Mouse (Mus musculus): ENCODE measurements around the gene Prepl.

Gene Prepl

DNA sequence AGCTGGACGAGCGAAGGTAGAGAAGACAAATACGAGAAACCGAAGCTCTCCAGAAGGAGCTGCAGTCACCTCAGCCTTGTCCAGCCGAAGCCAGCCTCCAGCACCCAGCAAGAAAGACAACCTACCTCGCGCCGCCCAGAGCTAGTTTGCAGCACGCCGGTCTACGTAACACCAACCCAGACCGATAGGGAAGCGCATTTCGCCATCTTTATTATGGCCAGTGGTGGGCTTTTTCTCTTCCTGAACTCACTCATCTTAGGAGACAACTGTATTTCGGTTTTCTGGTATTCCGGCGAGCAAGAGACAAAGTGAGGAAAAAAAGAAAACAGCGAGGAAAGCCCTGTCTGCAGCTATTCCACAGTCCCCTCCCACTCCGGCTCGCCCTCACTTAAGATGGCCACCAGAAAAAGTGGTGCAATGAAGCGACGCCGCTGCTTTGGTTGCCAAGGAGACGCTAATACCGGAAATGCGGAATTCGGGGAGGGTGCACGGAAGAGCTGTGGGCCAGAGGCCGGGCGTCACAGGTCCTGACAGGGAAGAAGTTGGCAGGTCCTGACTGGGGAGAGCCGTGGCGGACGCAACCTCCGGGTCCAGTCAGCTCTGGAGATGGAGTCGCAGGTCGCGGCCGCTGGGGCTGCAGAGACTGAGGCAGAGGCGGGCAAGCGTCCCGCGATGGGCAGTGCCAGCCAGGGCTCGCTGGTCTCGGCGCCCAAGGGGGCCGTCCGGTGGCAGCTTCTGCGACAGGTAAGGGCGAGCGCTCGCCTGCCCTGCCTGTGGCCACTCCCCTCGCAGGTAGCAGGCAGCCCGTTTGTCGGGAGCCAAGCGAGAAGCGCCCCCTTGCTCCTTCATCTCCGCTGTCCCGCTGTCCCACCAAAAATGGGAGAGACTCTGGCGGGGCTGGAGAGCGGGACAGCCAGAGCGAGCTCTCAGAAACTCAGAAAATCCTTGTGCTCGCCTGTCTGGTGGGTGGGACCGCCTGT is at the start of gene Prepl, which contains the start of gene Camkmt:
Gene Prepl (minus strand): TSS at position 122 of the 980 bp plus-strand sequence.
Gene Camkmt (plus strand): TSS at position 433 of the 980 bp plus-strand sequence.
- peak; percentile 98 for DNase-seq (ENCODE audit: low read depth, low spot score)

DNA sequence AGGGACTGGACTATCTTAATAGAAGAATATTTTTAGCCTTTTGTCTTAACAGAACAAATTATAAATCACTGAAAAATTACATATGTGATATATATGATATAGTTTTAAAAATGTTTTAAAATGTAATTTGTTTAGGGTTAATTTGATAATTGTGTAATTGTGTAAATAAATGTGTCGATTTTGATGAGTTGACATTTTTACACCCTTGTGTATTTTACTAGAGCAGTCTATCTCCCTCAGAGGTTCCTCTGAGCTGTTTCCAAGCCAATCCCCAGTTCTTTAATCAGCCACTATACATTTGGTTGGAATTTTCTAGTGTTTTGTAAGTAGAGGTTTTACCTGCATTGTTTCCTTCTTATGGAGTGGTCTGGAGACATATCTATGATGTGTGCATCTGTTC is 48.4 kb upstream of the Prepl start:
- DNase-seq (ENCODE audit: low read depth, low spot score): no peak

DNA sequence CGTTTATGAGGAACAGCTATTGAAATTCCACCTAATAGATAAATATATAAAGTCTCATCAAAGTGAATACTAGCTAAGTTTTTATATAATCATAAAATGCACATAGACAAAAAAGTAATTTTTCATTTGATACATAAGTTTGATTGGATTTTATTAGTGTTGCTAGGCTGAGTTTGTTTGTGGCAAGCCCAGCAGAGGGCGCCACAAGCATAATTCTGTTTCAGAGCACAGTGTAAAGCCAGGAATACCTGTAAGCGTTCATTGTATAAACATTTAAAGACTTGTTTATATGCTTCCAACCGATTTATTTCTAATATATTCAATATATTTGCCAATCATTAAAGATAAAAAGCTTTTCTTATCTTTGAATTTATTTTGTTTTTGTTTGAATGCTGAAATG is 26.6 kb upstream of the Prepl start:
- DNase-seq (ENCODE audit: low read depth, low spot score): peak; percentile 71

DNA sequence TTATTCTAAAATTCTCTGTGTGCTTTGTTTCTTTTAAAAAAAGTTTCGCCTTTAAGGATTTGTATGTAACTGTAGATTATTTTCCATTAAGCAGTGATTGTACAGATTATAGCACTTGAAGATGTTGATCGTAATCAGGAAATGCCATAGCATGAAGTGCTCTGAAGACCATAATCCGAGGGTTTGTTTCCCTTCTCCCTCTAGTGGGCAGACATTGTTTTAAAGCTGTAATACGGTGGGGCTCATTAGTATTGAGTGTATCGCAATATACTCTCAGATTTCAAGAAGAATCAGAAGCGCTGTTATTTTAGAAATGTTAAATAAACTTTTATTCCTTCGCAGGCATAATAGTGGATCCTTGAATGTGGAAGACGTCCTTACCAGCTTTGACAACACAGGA is 23.4 kb upstream of the Prepl start:
- DNase-seq (ENCODE audit: low read depth, low spot score): no peak

GRCm38 (mm10) chr17:85110640-85111039 is 20.6 kb upstream of the Prepl start:
- no peak for DNase-seq (ENCODE audit: low read depth, low spot score)

DNA sequence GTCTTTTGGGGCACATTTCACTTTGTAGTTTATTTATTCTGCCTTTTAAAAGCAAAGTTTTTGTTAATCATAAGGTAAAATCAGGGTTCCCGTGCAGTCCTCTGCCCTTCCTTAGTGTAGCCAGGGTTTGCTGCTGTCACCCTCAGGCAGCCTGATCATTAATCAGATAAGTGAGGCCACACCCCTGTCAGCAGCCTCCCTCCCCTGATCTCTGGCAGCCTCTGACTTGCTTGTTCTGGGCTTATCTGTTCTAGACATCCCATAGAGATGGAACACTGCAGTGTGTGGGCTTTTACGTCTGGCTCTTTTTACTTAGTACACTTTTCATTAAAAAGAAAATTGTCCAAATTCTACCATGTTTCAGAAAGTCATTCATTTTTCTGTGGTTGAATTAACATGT is 13.3 kb upstream of the Prepl start:
- no peak for DNase-seq (ENCODE audit: low read depth, low spot score)

GRCm38 (mm10) chr17:85101751-85102150 is 11.7 kb upstream of the Prepl start:
- DNase-seq (ENCODE audit: low read depth, low spot score): no peak

DNA sequence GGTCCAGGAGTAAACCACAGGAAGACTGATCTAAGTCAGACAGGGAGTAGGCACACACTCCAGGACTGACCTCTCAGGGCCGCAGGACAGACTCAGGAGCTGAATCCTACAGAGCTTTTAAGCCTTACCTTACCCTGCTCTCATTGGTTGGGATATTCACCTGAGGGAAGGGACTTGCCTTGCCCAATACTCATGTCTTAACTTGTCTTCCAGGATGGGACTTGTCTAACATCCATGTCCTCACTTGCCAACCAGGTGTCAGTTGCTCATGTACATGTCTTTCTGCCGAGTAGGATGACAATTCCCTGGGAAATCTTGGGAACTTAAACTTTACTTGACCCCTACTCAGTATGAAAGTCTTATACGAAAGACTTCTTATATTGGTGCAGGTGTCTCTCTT is 10.2 kb upstream of the Prepl start:
- no peak for DNase-seq (ENCODE audit: low read depth, low spot score)

GRCm38 (mm10) chr17:85098677-85099323 is 8.8 kb upstream of the Prepl start:
- peak; percentile 80 for DNase-seq (ENCODE audit: low read depth, low spot score)

DNA sequence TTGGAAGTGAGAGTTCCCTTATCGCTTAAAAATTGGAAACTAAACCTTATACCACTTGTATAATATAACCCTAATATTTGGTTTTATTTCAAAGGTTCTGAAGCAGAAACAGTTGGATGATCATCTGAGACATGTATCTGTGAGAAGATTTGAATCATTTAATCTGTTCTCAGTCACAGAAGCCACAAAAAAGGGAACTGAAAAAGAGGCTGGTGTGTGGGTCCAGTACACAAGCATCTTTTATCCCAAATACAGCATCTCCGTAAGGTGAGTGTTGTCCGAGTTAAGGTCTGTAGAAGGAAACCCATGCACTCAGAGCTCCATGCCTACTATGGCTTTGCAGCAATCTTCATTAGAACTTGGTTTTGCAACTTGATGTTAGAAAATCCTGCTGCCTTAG is 6.4 kb upstream of the Prepl start:
- DNase-seq (ENCODE audit: low read depth, low spot score): no peak

DNA sequence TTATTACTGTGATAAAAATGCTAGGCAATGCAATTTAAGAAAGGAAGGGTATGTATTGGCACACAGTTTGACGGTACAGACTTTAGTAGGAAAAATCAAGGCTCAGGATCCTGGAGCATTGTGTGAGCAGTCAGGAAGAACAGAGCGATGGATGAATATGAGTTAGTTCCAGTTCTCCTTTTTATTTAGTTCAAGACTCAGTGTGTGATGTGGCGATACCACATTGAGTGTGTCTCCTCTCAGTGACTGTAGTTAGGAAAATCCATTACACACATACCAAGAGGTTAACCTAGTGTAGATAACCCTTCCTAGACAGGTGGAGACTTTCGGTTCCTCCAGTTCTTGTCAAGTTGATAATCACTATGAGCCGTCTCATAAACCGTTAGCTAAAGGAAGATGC is 1.7 kb upstream of the Prepl start:
- no peak for DNase-seq (ENCODE audit: low read depth, low spot score)

DNA sequence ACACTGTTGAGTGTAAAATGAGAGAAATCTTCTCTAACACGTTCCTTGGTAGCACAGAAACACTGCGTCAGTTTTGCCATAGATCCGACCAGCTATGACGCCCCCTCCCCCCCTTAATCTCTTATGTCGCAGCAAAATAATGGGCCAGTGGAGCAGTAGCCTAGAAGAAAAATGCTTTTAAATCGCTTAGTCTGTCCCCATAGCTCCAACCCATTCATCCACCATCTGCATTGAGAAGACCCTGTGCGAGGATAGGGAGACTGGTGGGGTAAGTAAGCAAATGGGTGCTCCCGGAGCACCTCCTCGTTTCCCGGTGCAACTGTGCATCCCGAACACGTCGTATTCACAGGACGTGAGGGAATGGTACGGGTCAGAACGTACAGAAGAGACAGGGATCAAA is 420 bp downstream of the Prepl start:
- peak; percentile 52 for DNase-seq (ENCODE audit: low read depth, low spot score)

DNA sequence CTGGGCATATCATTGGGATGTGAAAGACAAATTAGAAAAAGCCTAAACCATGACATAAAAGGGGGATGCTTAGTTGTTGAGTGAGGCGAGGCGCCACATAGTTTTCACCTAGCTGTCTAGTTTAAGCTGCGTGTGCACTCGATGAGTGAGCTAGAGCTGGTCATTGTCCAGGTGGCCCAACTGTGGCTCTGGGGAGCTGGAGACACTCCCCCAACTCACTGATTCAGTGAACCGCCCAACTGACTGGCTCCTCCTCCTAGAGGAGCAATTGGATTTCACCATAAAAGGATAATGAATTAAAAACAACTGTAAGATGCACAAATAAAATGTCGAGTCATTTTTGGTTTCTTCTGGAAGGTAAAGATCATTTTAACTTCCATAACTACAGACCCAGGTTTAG is 1.0 kb downstream of the Prepl start:
- DNase-seq (ENCODE audit: low read depth, low spot score): peak; percentile 76

GRCm38 (mm10) chr17:85088401-85088800 is 1.6 kb downstream of the Prepl start:
- DNase-seq (ENCODE audit: low read depth, low spot score): no peak

- no peak for DNase-seq (ENCODE audit: low read depth, low spot score)
These were observed 2.5 kb downstream of the Prepl start for GRCm38 (mm10) chr17:85087591-85087990.

- no peak for DNase-seq (ENCODE audit: low read depth, low spot score)
These were observed 3.5 kb downstream of the Prepl start for GRCm38 (mm10) chr17:85086501-85086900.

GRCm38 (mm10) chr17:85085335-85085734 is 4.7 kb downstream of the Prepl start:
- no peak for DNase-seq (ENCODE audit: low read depth, low spot score)

GRCm38 (mm10) chr17:85080781-85081180 is 9.3 kb downstream of the Prepl start:
- no peak for DNase-seq (ENCODE audit: low read depth, low spot score)

GRCm38 (mm10) chr17:85079276-85079675 is 10.8 kb downstream of the Prepl start:
- DNase-seq (ENCODE audit: low read depth, low spot score): no peak

- DNase-seq (ENCODE audit: low read depth, low spot score): no peak
These were observed 16.0 kb downstream of the Prepl start for GRCm38 (mm10) chr17:85074083-85074482.

GRCm38 (mm10) chr17:85073214-85073613 is 16.8 kb downstream of the Prepl start:
- DNase-seq (ENCODE audit: low read depth, low spot score): no peak

- DNase-seq (ENCODE audit: low read depth, low spot score): no peak
These were observed 17.7 kb downstream of the Prepl start for GRCm38 (mm10) chr17:85072383-85072782.

All from 3T3-L1 (cell line).